Mouse (Mus musculus): Measurements from ENCODE around the gene Gtf2a2. TPM values are rescaled to one million over a fixed set of nuclear protein-coding genes. Genes with fewer than 3 reads are reported as not detected.

Gtf2a2 gene
- 190 and 191 TPM in 2 replicates for polyA plus RNA-seq (2016; fragmentation: Nextera tagmentation; extraction: Ambion mirVana)

DNA sequence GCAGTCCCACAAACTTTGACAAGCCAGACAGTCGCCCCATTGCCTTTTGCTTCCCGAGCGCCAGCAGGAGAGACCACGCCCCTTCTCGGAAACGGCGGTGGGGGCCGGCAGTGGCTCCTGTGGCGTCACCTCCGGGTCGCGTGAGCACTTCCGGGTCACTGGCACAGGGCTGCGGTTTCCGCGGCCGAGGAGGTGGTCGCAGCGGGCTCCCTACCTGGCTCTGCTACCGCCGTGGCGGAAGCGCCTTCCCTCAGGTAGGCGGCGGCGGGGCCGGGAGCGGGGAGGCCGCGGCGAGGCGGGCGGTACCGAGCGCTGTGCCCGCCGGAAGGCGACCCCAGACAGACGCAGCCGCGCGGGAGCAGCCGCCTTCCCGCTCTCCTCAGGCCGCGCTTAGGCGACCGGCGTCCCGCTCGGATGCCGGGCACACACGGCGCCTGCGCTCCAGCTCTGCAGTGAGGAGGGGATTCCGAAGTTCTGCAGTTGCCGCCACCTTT lies at the start of gene Gtf2a2:
Gtf2a2 (plus strand) TSS at position 143 of the 494 bp plus-strand sequence.
- Histone ChIP-seq H3K9me3 (no peaks in the 10 kb centered on the region), H3K27ac (replicated peaks) (peak within 1 kb of the TSS; percentile 89), H3K36me3 (peaks cover 38% of the 10 kb centered on the region), H3K27me3 (no peaks in the 10 kb centered on the region), H3K4me1 (peaks cover 10% of the 10 kb centered on the region), H3K4me2 (replicated peaks) (peak within 1 kb of the TSS; percentile 71), H3K9ac (replicated peaks) (peak within 1 kb of the TSS; percentile 93), H3K4me3 (peak within 1 kb of the TSS; percentile 92)
- WGBS: 1% methylated on average over 49 of the region's 57 CpGs
- peak; percentile 99 for ATAC-seq (ENCODE audit: low FRiP score, low read depth)

DNA sequence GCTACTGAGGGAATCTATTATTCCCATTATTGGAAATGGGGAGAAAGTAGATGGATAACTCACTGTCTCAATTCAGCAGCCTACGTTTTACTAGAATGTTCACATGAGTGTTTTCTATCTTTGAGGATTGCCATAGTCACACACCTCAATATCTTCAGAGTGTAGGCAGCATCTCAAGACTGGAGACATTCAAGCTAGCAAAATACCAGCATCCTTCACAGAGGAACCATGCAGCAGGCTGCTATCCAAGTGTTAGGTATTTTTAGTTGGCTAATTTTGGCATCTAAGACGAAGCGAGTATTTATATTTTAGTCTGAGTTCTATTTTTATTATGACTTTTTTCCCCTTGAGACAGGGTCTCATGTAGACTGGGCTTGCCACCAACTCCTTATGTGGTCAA lies 48.0 kb upstream of the Gtf2a2 start:
- Histone ChIP-seq H3K36me3 (no peaks in the 10 kb centered on the region), H3K9ac (replicated peaks) (no peak overlapping the region), H3K27me3 (no peaks in the 10 kb centered on the region), H3K27ac (replicated peaks) (no peak overlapping the region), H3K9me3 (0 out of 2 replicates have a peak, but pooled peaks cover 8% of the 10 kb centered on the region), H3K4me2 (replicated peaks) (no peak overlapping the region), H3K4me3 (no peak overlapping the region), H3K4me1 (no peaks in the 10 kb centered on the region)
- no peak for ATAC-seq (ENCODE audit: low FRiP score, low read depth)
- WGBS: 83% methylated on average over 3 of the region's 3 CpGs

DNA sequence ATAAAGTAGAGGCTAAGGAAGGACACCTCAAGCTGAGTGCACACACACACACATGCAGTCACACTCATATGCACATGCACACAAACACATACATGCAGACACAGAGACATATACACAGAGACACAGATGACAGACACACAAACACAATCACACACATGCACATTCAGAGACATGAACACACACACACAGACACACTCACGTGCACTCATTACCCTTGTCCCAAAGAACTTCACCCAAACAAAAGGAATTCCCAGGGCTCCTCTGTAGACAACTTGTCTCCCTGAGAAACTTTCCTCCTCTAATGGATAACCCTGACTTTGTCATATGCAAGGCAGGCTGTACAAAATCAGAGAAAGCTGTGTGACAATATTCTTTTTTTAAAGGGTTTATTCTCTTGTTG lies 26.8 kb upstream of the Gtf2a2 start:
- Histone ChIP-seq H3K4me3 (no peak overlapping the region), H3K27me3 (no peaks in the 10 kb centered on the region), H3K36me3 (no peaks in the 10 kb centered on the region), H3K9me3 (no peaks in the 10 kb centered on the region), H3K4me2 (replicated peaks) (no peak overlapping the region), H3K27ac (replicated peaks) (no peak overlapping the region), H3K9ac (replicated peaks) (no peak overlapping the region), H3K4me1 (peaks cover 5% of the 10 kb centered on the region)
- WGBS: 63% methylated on average over 1 of the region's 1 CpGs
- no peak for ATAC-seq (ENCODE audit: low FRiP score, low read depth)

GRCm38 (mm10) chr9:69986063-69986462 lies 26.3 kb upstream of the Gtf2a2 start:
- Histone ChIP-seq H3K4me2 (replicated peaks) (no peak overlapping the region), H3K36me3 (no peaks in the 10 kb centered on the region), H3K4me1 (peaks cover 11% of the 10 kb centered on the region), H3K27me3 (no peaks in the 10 kb centered on the region), H3K27ac (replicated peaks) (no peak overlapping the region), H3K4me3 (no peak overlapping the region), H3K9ac (replicated peaks) (no peak overlapping the region), H3K9me3 (no peaks in the 10 kb centered on the region)
- 82% methylated on average over 10 of the region's 10 CpGs for WGBS
- ATAC-seq (ENCODE audit: low FRiP score, low read depth): no peak

- no peak overlapping the region for H3K27ac ChIP-seq (replicated peaks)
- no peaks in the 10 kb centered on the region for H3K9me3 ChIP-seq
- H3K4me1 ChIP-seq: peaks cover 15% of the 10 kb centered on the region
- ATAC-seq (ENCODE audit: low FRiP score, low read depth): no peak
- 83% methylated on average over 5 of the region's 5 CpGs for WGBS
- 0 out of 2 replicates have a peak, but pooled peaks cover 2% of the 10 kb centered on the region for H3K36me3 ChIP-seq
- no peaks in the 10 kb centered on the region for H3K27me3 ChIP-seq
- no peak overlapping the region for H3K4me2 ChIP-seq (replicated peaks)
- H3K4me3 ChIP-seq: no peak overlapping the region
- no peak overlapping the region for H3K9ac ChIP-seq (replicated peaks)
These were observed 25.8 kb upstream of the Gtf2a2 start for GRCm38 (mm10) chr9:69986571-69986970.

DNA sequence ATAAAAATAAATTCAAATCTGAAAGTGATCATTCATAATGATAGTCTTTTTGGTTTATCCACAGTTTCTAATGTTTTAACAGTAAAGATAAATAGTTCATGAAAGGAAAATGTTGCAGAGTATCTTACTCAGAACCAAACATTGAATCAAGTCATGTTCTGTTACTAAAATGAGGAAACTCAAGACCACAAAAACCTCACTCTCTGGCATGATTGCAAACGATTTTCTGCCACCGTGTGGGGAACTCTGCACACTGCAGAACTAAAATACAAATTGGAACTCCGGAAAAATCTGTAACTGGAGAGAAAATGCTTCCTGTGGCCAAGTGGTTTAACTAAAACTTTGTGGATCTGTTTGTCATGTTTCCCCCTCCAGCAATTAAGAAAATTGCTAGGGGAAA lies 24.8 kb upstream of the Gtf2a2 start:
- Histone ChIP-seq H3K4me3 (no peak overlapping the region), H3K4me2 (replicated peaks) (no peak overlapping the region), H3K9ac (replicated peaks) (no peak overlapping the region), H3K9me3 (no peaks in the 10 kb centered on the region), H3K27ac (replicated peaks) (no peak overlapping the region), H3K4me1 (peaks cover 19% of the 10 kb centered on the region), H3K36me3 (0 out of 2 replicates have a peak, but pooled peaks cover 9% of the 10 kb centered on the region), H3K27me3 (no peaks in the 10 kb centered on the region)
- no peak for ATAC-seq (ENCODE audit: low FRiP score, low read depth)
- WGBS: 4% methylated on average over 3 of the region's 3 CpGs

DNA sequence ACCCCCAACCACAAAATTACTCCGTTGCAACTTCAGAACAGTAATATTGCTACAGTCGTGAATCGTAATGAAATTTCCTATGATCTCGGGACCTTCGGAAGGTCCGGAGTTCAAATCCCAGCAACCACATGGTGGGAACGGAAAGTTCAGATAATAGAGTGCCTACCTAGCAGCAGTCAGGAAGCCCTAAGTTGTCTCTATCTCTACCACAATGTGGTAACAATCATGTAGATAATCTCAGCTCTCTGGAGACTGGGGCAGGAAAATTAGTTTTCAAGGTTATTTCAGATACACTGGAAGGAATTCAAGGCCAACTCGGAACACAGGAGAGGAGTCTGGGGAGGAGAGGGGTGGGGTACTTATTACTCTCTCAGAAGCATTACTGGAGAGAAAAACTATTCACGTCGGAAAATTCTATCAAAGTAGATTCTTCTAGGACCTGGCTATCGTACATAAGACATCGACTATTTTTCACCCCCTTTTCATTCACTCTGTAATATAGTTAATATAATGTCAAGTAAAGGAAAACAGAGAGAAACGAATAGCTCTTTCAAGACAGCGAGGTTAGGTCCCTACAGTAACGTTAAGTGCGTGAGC lies 23.5 kb upstream of the Gtf2a2 start:
- Histone ChIP-seq H3K4me2 (replicated peaks) (peak overlapping the region; percentile 46), H3K27me3 (no peaks in the 10 kb centered on the region), H3K9ac (replicated peaks) (peak overlapping the region; percentile 98; the same call in 1 of the 2 replicates), H3K27ac (replicated peaks) (peak overlapping the region; percentile 96), H3K4me3 (peak overlapping the region; percentile 99), H3K9me3 (no peaks in the 10 kb centered on the region), H3K36me3 (peaks cover 9% of the 10 kb centered on the region; the same call in 1 of the 2 replicates), H3K4me1 (peaks cover 23% of the 10 kb centered on the region)
- WGBS: 44% methylated on average over 16 of the region's 16 CpGs
- ATAC-seq (ENCODE audit: low FRiP score, low read depth): no peak

GRCm38 (mm10) chr9:69989303-69990121 lies 22.8 kb upstream of the Gtf2a2 start, which contains the start of gene Bnip2:
Bnip2 (plus strand) TSS chr9:69989466.
- under 1% methylated on average over 76 of the region's 76 CpGs for WGBS
- peak; percentile 94 for ATAC-seq (ENCODE audit: low FRiP score, low read depth)

GRCm38 (mm10) chr9:69990346-69990745 lies 22.0 kb upstream of the Gtf2a2 start:
- no peak for ATAC-seq (ENCODE audit: low FRiP score, low read depth)
- no peaks in the 10 kb centered on the region for H3K9me3 ChIP-seq
- H3K36me3 ChIP-seq: peaks cover 18% of the 10 kb centered on the region
- H3K27me3 ChIP-seq: no peaks in the 10 kb centered on the region
- peak overlapping the region; percentile 99 for H3K4me3 ChIP-seq
- peak overlapping the region; percentile 98 for H3K9ac ChIP-seq (replicated peaks)
- WGBS: 20% methylated on average over 5 of the region's 5 CpGs
- peaks cover 23% of the 10 kb centered on the region for H3K4me1 ChIP-seq
- H3K27ac ChIP-seq (replicated peaks): no peak overlapping the region
- H3K4me2 ChIP-seq (replicated peaks): peak overlapping the region; percentile 69

More at GRCm38 (mm10) chr9:69989303-69990121, 22.8 kb upstream of the Gtf2a2 start, which contains the start of gene Bnip2:
- peaks cover 9% of the 10 kb centered on the region; the same call in 1 of the 2 replicates for H3K36me3 ChIP-seq
- no peaks in the 10 kb centered on the region for H3K27me3 ChIP-seq
- peaks cover 23% of the 10 kb centered on the region for H3K4me1 ChIP-seq
- H3K4me3 ChIP-seq: peak within 1 kb of the TSS; percentile 99
- H3K4me2 ChIP-seq (replicated peaks): peak within 1 kb of the TSS; percentile 69
- no peaks in the 10 kb centered on the region for H3K9me3 ChIP-seq
- H3K9ac ChIP-seq (replicated peaks): peak within 1 kb of the TSS; percentile 98
- peak within 1 kb of the TSS; percentile 96 for H3K27ac ChIP-seq (replicated peaks)

GRCm38 (mm10) chr9:69992841-69993277 lies 19.5 kb upstream of the Gtf2a2 start:
- H3K36me3 ChIP-seq: peaks cover 38% of the 10 kb centered on the region

DNA sequence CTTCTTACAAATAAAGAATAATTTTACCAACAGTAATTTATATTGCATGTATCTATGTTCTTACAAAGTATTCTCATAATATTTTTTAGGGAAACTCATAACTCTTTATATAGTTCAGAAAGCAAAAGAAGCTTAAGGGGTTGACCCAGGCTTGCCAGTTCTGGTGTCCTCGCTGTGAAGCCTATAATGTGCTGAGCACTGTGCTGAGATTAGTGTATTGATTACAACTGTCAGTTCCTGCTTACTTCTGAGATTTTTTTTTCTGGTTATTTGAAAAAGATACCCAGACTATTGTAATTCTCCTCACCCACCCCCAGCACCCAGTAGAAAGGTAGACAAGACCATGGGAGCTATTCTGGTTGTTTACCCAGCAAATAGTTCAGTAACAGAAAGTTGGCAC lies 18.9 kb upstream of the Gtf2a2 start:
- Histone ChIP-seq H3K27me3 (no peaks in the 10 kb centered on the region), H3K4me1 (peaks cover 23% of the 10 kb centered on the region), H3K4me2 (replicated peaks) (no peak overlapping the region), H3K9me3 (no peaks in the 10 kb centered on the region), H3K36me3 (peaks cover 43% of the 10 kb centered on the region), H3K4me3 (no peak overlapping the region), H3K9ac (replicated peaks) (no peak overlapping the region), H3K27ac (replicated peaks) (no peak overlapping the region)
- 89% methylated on average over 1 of the region's 1 CpGs for WGBS
- no peak for ATAC-seq (ENCODE audit: low FRiP score, low read depth)

More at GRCm38 (mm10) chr9:69992841-69993277, 19.5 kb upstream of the Gtf2a2 start:
- no peak overlapping the region for H3K9ac ChIP-seq (replicated peaks)
- no peak overlapping the region for H3K4me2 ChIP-seq (replicated peaks)
- H3K9me3 ChIP-seq: no peaks in the 10 kb centered on the region
- peaks cover 23% of the 10 kb centered on the region for H3K4me1 ChIP-seq
- no peaks in the 10 kb centered on the region for H3K27me3 ChIP-seq
- 88% methylated on average over 5 of the region's 5 CpGs for WGBS
- ATAC-seq (ENCODE audit: low FRiP score, low read depth): no peak
- H3K4me3 ChIP-seq: no peak overlapping the region
- H3K27ac ChIP-seq (replicated peaks): no peak overlapping the region

GRCm38 (mm10) chr9:69994547-69994946 lies 17.8 kb upstream of the Gtf2a2 start:
- peaks cover 20% of the 10 kb centered on the region for H3K4me1 ChIP-seq
- H3K27ac ChIP-seq (replicated peaks): no peak overlapping the region
- no peak overlapping the region for H3K4me3 ChIP-seq
- no peaks in the 10 kb centered on the region for H3K27me3 ChIP-seq
- no peak overlapping the region for H3K4me2 ChIP-seq (replicated peaks)
- H3K9me3 ChIP-seq: no peaks in the 10 kb centered on the region
- ATAC-seq (ENCODE audit: low FRiP score, low read depth): no peak
- 96% methylated on average over 5 of the region's 5 CpGs for WGBS
- H3K36me3 ChIP-seq: peaks cover 54% of the 10 kb centered on the region
- no peak overlapping the region for H3K9ac ChIP-seq (replicated peaks)
